Mouse (Mus musculus) frontal cortex, adult 2 months (tissue): Measurements from ENCODE around the gene Olfr739. TPM values are rescaled to one million over a fixed set of nuclear protein-coding genes. Genes with fewer than 3 reads are reported as not detected.

Experiments used
- DNase-seq, 2 experiments: peaks; one replicate each; pipeline ENCODE4 v3.0.0; 2022; ENCODE audit warnings: low spot score in 1 of 2; ENCODE audit errors: extremely low spot score in 1 of 2
- polyA plus RNA-seq: library from polyadenylated mRNA; depleted of rRNA; stranded (reverse); fragments of >200 nt; gene quantifications from 2 replicates; pipeline ENCODE4 v1.2.3, GENCODE M21; 2012; rRNA removed

The Olfr739 gene
- not detected in 2 replicates for polyA plus RNA-seq

DNA sequence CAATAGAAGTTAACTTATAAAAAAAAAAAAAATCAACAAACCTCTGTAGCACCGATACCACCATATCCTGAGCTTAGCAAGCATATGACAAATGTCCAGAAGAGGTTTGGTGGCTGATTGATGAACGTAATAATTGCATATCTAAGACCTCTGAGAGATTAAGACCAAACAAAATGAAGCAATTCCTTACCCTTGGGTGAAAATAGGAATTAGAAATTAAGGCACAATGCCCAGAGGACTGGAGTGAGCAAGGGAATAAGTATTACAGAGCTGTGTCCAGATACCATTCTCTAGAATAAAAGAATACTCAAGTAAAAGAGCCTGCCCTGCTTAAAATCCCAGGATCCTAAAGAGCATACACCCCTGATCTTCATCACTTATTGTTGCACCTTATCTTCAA lies at the start of gene Olfr739:
Gene Olfr739, plus strand, starts transcription at position 301 of the 400 bp plus-strand sequence.
- DNase-seq: no peak

GRCm38 (mm10) chr14:50380863-50381262 lies 37.6 kb upstream of the Olfr739 start, which contains the start of gene Olfr736:
Gene Olfr736 (plus strand): TSS chr14:50381163.
- DNase-seq: no peak

DNA sequence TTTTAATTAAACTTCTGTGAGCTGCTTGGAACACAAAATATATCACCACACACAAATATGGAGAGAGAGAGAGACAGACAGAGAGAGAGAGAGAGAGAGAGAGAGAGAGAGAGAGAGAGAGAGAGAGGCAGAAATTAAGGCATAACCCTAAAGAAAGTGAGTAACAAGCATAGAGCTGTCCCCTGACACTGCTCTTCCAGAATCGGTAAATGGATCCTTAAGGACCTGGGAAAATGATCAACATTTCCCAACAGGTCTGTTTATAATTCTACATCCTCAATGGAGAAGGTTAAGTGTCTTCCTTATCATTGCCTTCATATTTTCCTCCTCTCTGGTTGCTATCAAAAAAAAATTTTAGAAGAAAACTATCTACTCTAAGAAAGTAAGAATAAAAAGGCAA lies 11.2 kb upstream of the Olfr739 start, which contains the start of gene Olfr738:
Gene Olfr738, plus strand, starts transcription at position 301 of the 400 bp plus-strand sequence.
- no peak for DNase-seq

DNA sequence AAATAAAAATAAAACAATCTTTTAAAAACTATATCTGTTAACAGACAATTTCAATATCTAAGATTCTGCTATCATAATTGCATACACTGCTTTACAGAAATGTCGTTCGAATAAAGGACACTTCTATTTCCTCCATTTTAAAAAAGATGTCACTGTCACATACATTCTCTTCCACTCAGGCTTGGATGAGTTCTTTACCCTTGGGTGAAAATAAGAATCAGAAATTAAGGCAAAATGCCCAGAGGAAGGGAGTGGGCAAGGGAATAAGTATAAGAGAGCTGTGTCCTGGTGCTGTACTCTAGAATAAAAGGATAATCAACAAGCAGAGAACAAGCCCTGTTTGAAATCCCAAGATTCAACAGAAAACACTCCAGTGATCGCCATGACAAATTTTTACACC lies 26.8 kb downstream of the Olfr739 start, which contains the start of gene Olfr740:
Gene Olfr740, plus strand, starts transcription at position 301 of the 400 bp plus-strand sequence.
- no peak for DNase-seq

GRCm38 (mm10) chr14:50472438-50472837 lies 54.0 kb downstream of the Olfr739 start, which contains the start of gene Olfr741:
Gene Olfr741 (plus strand): TSS chr14:50472738.
- no peak for DNase-seq

Other genes with a start within 250 kb of the Olfr739 start
- 0.02 TPM in 1 of 2 replicates, not detected in the other for gene Olfr730, start 230.4 kb upstream of the Olfr739 start, polyA plus RNA-seq
- gene Olfr731, start 176.8 kb upstream of the Olfr739 start, polyA plus RNA-seq: not detected in 2 replicates
- not detected in 2 replicates for gene Olfr732, start 134.4 kb upstream of the Olfr739 start, polyA plus RNA-seq
- gene Olfr733, start 117.1 kb upstream of the Olfr739 start, polyA plus RNA-seq: not detected in 2 replicates
- not detected in 2 replicates for gene Olfr734, start 91.9 kb upstream of the Olfr739 start, polyA plus RNA-seq
- not detected in 2 replicates for gene Olfr735, start 69.8 kb upstream of the Olfr739 start, polyA plus RNA-seq
- not detected in 2 replicates for gene Tlr11, start 60.7 kb upstream of the Olfr739 start, polyA plus RNA-seq
- gene Olfr736, start 37.5 kb upstream of the Olfr739 start, polyA plus RNA-seq: not detected in 2 replicates
- gene Olfr738, start 11.1 kb upstream of the Olfr739 start, polyA plus RNA-seq: not detected in 2 replicates
- 0.08 TPM in 1 of 2 replicates, not detected in the other for gene Olfr740, start 26.9 kb downstream of the Olfr739 start, polyA plus RNA-seq
- not detected in 2 replicates for gene Olfr741, start 54.1 kb downstream of the Olfr739 start, polyA plus RNA-seq
- gene Olfr742, start 85.0 kb downstream of the Olfr739 start, polyA plus RNA-seq: not detected in 2 replicates
- gene Olfr743, start 103.2 kb downstream of the Olfr739 start, polyA plus RNA-seq: not detected in 2 replicates
- gene Olfr744, start 196.3 kb downstream of the Olfr739 start, polyA plus RNA-seq: not detected in 2 replicates
- 0.06 TPM in 1 of 2 replicates, not detected in the other for gene Olfr745, start 220.8 kb downstream of the Olfr739 start, polyA plus RNA-seq
- gene Olfr746, start 228.5 kb downstream of the Olfr739 start, polyA plus RNA-seq: not detected in 2 replicates